Mouse (Mus musculus) CD4-positive, CD25-positive, alpha-beta regulatory T cell, adult 4 months (primary cell): ENCODE data around the gene Blm. TPM values are rescaled to one million over a fixed set of nuclear protein-coding genes. Genes with fewer than 3 reads are reported as not detected.
A peak's percentile ranks its signal among the peaks of the same experiment; 100 is the strongest.
"Not testable (repeated sequence)": the region's sequence is repeated elsewhere in the genome, so short reads cannot be mapped to it uniquely, and the experiment has no call there.

Experiments used
- ATAC-seq: one replicate; pipeline ENCODE4 v1.8.0; 2017
- polyA plus RNA-seq, 2 experiments: library from polyadenylated mRNA; unstranded; fragments of 100-300 nt; shearing (Covaris generic); gene quantifications; one replicate each; pipeline ENCODE4 v1.2.1; 2017

Blm gene
- polyA plus RNA-seq, 2 experiments from 2014 or later: 6.1 to 8.8 TPM

DNA sequence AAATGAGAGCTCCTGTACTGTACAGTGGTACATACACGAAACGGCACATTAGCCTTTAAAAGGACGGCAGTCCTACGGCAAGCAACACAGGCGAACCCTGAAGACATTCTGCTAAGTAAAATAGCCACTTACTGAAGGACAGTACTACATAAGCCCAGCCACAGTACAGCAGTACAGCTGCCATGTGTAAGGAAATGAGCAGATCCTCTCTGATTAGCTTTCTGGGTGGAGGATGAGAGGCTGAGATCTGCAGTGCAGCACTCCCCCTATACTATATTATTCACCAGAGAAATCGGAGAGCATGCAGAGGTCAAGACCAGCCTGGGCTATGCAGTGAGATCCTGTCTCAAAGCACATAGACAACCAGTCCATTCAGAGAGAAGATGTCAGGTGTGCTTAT, 3.8 kb downstream of the Blm start:
- no peak for ATAC-seq

DNA sequence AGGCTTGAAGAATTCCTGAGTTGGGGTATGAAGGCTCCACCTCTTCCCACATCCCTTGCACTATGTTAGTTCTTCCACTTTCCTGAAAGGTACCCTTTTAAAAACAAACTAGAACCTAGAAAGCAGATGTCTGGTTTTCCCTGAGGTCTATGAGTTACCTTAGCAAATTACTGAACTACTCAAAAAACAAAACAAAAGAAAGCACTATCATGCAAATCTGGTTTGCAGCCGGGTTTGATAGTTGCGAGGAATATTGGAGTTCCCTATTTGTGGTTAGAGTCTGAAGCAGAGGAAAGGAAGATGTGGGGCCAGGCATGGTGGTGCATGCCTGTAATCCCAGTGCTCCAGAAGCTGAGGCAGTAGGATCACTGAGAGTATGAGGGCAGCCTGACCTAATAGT, 4.3 kb downstream of the Blm start:
- no peak for ATAC-seq

DNA sequence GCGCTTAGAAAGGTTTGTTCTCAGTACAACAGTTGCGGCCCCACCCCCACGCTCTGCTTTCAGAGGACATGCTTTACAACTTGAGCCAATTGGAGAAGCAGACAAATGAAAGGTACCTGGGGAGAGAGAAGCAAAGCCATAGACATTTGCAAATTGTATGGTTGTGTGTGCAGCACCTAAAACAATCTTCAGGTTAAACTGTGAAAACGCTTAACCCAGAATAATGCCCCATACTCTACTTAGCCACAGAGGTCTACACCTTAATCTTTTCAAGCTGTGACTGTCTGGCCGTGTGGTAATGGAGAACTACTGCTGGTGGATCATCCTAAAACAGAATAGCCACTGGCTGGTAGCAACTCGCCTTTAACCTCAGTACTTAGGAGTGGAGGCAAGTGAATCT, 8.2 kb downstream of the Blm start:
- ATAC-seq: no peak

DNA sequence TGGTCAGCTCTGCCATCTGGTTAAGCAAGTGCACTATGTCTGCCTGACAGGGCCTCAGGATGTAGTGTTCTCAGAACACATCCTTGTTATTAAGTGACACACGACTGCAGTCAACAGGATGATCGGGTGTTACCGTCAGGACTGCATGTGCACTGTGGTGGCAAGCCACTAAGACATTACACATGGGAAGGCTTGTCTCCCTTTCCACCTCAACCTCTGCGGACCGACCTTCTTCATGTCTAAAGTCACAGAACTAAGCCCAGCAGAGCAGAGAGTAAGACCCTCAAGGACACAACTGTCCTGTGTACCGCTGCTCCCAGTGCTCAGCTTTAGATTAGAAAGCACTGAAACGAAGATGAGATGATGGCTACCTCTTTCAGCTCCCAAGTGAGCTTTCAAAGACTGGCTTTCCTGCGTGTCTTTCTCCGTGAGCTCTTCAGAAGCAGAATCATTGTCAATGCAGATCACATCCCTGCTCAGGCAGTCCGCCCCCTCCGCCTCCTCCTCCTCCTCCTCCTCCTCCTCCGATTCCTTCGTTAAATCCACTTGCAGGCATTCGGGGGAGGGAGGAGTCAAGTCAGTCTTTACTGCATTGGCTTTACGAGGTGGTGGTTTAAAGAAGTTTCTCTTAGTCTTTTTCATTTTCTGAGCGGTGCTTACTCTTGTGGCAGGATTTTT, 22.4 kb downstream of the Blm start:
- ATAC-seq: no peak

GRCm38 (mm10) chr7:80507697-80508096, 27.2 kb downstream of the Blm start:
- ATAC-seq: not testable (repeated sequence)

- no peak for ATAC-seq
Observed at GRCm38 (mm10) chr7:80506007-80506406, 28.9 kb downstream of the Blm start.

DNA sequence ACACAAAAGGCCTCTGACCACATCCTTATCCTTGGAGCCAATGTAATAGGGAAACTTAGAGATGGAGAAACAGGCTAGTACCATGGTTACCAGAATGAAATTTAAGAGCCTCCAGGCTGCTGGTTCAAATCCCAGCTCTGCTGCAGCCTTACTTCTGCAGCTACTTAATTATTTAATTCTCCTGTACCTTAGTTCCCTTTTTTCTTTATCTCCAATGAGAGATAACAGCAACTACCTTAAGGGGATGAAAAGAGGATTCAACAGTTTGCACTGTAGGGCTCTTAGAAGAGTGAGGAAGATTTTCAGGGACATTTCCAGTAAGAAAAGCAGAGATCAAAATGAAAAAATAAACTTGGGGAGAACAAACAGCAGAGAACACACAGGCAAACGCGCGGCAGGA, 30.0 kb downstream of the Blm start:
- ATAC-seq: no peak

GRCm38 (mm10) chr7:80501006-80501405, 33.9 kb downstream of the Blm start:
- ATAC-seq: no peak

- ATAC-seq: no peak
Observed at GRCm38 (mm10) chr7:80500099-80500498, 34.8 kb downstream of the Blm start.

GRCm38 (mm10) chr7:80499190-80499962, 35.5 kb downstream of the Blm start:
- no peak for ATAC-seq

- no peak for ATAC-seq
Observed at GRCm38 (mm10) chr7:80496656-80497055, 38.3 kb downstream of the Blm start.

- no peak for ATAC-seq
Observed at GRCm38 (mm10) chr7:80495210-80495609, 39.7 kb downstream of the Blm start.

GRCm38 (mm10) chr7:80491995-80492394, 42.9 kb downstream of the Blm start:
- ATAC-seq: no peak

DNA sequence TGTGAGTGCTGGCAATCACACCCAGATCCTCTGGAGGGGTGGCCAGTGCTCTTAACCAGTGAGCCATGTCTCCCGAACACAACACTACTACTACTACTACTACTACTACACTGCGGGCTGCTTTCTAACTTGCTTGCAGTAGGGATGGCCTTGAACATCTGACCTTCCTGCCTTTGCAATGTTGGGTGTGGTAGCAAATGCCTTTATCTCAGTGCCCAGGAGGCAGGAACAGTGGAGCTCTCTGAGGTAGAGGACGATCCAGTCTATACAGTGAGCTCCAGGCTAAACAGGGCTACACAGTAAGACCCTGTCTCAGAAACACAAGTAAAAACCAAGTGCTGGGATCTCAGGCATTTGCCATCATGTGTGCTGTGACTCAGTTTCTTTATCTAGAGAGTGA, 43.8 kb downstream of the Blm start:
- no peak for ATAC-seq

- ATAC-seq: no peak
Observed at GRCm38 (mm10) chr7:80490351-80490750, 44.6 kb downstream of the Blm start.

DNA sequence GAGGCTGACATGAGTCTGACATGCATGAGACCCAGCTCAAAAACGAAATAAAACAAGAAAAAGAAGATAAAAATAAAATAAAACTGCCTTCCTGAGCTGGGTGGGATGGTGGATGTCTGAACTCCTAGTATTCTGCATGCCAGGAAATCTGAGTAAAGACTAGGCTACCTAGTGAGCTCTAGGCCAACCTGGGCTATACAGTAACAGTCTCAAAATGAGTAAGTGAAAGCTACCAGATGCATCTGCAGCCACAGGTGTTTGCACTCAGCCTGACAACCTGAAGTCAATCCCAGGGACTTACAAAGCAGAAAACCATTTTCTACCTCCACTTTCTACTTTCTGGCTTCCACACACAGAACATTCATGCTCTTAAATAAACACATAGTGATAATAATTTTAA, 45.5 kb downstream of the Blm start:
- no peak for ATAC-seq

DNA sequence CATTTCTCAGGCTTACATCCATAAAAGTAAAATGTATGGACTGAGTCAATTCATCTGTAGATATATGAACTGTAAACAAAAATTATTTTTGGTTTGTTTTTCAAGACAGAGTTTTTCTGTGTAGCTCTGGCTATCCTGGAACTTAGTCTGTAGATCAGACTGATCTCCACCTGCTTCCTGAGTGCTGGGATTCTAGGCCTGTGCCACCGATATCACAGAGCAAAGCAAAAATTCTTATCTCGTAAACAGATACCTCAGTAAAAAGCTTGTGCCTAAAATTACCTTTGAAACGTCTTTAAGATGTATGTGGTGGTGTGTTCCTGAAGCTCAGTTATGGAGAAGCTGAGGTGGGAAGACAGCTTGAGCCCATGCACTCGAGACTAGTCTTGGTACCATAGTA, 47.7 kb downstream of the Blm start:
- no peak for ATAC-seq

GRCm38 (mm10) chr7:80480097-80480496, 54.8 kb downstream of the Blm start:
- no peak for ATAC-seq

DNA sequence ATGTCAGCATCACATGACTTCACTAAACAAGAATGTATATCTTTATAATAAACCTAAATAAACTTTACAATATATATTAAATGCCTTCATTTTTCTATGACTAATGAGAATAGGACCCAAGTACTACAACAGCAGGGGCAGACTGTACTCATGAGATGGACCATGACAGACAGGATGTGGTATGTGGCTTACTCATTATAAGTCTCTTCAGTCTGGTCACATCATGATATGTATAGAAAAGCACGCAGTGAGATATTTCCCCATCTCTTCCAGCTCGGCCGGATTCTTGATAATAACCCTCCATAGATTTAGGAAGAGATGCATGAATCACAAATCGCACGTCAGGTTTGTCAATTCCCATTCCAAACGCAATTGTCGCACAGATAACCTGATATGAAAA, 61.1 kb downstream of the Blm start:
- peak; percentile 87 for ATAC-seq

GRCm38 (mm10) chr7:80468851-80469250, 66.1 kb downstream of the Blm start:
- ATAC-seq: no peak

GRCm38 (mm10) chr7:80467334-80467733, 67.6 kb downstream of the Blm start:
- no peak for ATAC-seq

- no peak for ATAC-seq
Observed at GRCm38 (mm10) chr7:80464831-80465230, 70.1 kb downstream of the Blm start.

- ATAC-seq: no peak
Observed at GRCm38 (mm10) chr7:80461891-80462290, 73.0 kb downstream of the Blm start.

- no peak for ATAC-seq
Observed at GRCm38 (mm10) chr7:80460892-80461291, 74.0 kb downstream of the Blm start.
